Mouse (Mus musculus): ENCODE data around the gene Smarcc2.

Smarcc2 gene

GRCm38 (mm10) chr10:128494667-128495245, 35.7 kb downstream of the Smarcc2 start:
- no peak for DNase-seq

- no peak for DNase-seq
Observed at GRCm38 (mm10) chr10:128495270-128495669, 36.2 kb downstream of the Smarcc2 start.

DNA sequence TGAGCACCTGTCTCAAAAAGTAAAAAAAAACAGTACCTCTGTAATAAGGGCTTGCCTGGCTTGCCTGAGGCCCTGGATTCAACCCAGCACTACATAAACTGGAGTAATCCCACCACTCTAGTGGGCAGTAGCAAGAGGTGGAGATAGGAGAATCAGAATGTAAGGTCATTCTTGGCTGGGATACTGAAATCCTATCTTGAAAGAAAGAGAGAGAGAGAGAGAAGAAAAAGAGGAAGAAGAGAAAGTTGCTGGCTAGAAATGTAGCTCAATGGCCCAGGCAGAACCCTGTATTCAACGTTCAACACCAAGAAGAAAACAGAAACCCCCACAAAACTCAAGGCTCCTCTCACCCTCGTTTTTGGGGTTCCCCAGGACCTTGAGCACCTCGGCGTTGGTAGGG, 36.9 kb downstream of the Smarcc2 start:
- DNase-seq: no peak

DNA sequence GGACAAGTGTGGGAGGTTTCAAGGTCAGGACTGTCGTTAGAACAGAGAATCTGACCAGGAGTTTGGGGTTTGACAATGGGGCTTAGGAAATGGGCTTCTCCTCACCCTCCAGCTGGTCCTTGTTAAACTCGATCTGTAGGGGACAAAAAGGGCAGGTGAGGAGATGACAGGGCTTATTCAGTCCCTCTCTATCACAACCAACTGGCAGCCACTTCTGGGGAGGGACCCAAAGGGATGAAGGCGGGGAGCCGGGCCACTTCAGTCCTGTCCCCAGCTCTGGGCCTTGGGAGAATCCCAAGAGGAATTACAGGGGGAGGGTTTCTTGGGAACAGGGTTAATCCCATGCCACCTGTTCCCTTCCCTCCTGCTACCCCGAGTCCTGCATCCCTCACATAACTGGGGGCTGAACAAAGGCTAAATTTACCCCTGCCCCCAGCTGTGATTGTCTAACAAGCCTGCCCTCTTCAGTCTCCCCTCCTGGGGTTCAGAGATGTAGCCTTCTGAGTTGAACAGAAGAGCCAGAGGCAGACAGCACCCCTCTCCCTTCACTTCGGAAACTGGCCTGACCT, 37.5 kb downstream of the Smarcc2 start:
- no peak for DNase-seq

- no peak for DNase-seq
Observed at GRCm38 (mm10) chr10:128497134-128497737, 38.2 kb downstream of the Smarcc2 start.

- DNase-seq: peak; percentile 97 to 99
Observed at GRCm38 (mm10) chr10:128498590-128498989, 39.5 kb downstream of the Smarcc2 start, which contains the start of gene Myl6b. TSS of gene Myl6b (minus strand) at chr10:128498685.

GRCm38 (mm10) chr10:128499116-128499671, 40.1 kb downstream of the Smarcc2 start:
- peak; percentile 76 to 81 for DNase-seq

DNA sequence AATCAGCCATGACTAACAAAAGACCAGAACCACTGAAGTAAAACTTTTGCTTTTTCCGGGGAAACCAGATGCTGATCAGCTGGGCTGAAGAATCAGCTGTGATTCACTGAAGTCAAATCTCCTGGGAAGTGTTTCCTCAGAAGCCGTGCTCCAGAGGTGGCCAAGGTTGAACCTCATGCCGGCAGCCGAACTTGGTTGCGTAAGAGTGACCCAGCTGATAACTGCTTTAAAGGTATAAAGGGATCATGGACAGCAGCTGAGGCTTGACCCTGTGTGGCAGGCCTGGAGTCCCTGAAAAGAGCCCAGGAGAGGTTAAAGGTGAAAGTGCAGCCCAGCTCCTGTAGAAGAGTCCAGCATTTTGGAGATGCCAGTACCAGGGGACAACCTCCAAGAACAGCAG, 43.3 kb downstream of the Smarcc2 start:
- DNase-seq: no peak

GRCm38 (mm10) chr10:128503532-128503931, 44.5 kb downstream of the Smarcc2 start:
- no peak for DNase-seq

DNA sequence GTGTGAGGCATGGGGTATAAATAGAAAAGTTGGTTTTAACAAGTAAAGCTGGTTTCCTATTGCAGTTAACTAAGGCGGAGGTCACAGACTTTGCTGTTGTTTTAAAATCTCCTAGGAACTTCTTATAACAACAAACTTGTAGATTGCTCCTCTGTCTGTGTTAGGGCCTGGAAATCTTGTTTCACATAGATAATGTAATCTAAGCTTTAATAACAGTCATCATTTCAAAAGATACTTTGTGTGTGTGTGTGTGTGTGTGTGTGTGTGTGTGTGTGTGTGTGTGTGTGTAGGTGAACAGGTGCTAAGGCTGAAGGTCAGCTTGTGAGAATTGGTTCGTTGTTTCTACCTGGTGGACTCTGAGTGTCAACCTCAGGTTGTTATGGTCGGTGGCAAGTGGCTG, 45.0 kb downstream of the Smarcc2 start:
- DNase-seq: no peak

DNA sequence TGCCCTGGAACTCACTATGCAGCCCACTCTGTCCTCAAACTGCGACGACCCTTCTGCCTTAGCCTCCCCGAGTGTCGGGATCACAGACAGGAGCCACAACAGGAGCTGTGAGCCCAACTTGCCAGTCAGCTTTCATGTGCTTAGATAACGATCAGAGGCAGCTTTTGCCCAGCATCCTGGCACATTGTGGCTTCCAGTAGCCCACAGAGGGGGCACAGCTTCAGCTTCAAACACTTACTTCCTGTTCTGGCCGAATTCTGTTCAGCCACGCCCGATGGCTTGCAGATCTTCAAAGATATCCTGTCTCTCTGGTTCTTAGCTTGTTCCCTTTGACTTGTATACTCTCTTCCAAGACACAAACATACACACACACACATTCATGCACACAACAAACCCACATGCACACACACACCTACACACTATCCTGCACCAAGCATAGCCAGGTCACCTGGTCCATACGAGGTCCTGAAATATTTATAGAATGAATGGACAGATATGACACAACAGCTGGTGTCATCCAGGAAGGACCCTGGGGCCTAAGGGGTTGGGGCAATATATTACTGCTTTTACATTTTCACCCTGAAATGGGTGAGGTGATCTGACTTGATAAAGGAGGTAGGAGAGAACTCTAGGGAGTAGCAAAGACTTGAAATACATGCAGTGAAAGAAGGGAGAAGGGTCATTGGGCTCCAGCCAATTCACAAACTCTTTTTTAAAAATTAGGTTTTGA, 45.8 kb downstream of the Smarcc2 start:
- DNase-seq: peak; percentile 49 to 62

GRCm38 (mm10) chr10:128505371-128505667, 46.3 kb downstream of the Smarcc2 start:
- DNase-seq: peak in 1 of 2 experiments; percentile 14

- DNase-seq: no peak
Observed at GRCm38 (mm10) chr10:128505974-128506373, 46.9 kb downstream of the Smarcc2 start.

- DNase-seq: peak in 1 of 2 experiments; percentile 64
Observed at GRCm38 (mm10) chr10:128508260-128508659, 49.2 kb downstream of the Smarcc2 start.

DNA sequence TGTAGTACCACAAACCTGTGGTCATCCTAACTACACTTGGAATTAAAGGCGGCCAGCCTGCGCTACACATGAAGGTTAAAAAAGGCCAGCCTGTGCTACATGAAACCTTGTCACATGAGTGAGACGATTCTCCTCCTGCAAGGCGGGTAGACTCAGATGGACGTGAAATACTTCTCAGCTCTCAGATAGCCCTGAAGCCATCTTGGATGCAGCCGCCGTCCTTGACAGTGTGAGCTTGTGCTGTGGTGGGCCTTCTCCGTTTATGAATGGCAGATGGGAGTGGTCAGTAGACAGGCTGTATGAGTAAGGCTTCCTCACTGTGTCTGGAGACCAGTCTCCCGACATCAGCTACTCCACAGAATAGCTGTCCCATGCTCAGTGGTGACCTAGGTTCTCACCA, 50.2 kb downstream of the Smarcc2 start:
- DNase-seq: no peak

- peak in 1 of 2 experiments; percentile 75 for DNase-seq
Observed at GRCm38 (mm10) chr10:128509831-128510230, 50.8 kb downstream of the Smarcc2 start.

DNA sequence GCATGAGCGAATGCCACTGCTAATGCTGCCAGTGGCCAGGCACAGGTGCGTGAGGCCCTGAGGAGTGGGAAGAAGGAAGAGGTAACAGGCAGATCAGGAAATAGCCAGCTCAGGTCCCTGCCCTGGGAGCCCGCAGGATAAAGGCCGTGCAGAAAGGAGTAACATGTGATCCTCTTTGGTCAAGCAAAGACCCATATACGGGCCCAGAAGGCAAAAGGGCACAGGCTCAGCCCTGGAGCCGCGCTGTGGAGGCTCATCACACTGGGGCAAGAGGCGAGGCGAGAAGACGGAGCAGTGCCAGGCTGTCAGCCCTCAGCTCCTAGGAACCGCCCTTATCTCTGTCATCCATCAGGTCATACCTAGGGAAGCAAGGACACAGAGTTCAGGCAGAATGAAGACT, 51.3 kb downstream of the Smarcc2 start:
- no peak for DNase-seq

DNA sequence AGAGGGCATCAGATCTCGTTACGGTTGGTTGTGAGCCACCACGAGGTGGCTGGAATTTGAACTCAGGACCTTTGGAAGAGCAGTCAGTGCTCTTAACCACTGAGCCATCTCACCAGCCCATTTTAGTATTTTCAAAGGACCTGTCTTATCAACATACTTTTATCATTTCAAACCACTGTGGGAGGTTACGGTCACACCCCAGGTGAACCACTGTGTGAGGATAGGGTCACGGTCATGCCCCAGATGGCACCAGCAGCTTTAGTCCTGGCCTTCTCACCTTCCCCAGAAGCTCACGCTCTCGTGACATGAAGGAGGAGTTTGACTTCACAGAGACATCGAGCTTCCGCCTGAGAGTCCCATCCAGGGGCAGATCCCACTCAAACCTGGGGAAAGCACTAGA, 52.1 kb downstream of the Smarcc2 start:
- DNase-seq: no peak

DNA sequence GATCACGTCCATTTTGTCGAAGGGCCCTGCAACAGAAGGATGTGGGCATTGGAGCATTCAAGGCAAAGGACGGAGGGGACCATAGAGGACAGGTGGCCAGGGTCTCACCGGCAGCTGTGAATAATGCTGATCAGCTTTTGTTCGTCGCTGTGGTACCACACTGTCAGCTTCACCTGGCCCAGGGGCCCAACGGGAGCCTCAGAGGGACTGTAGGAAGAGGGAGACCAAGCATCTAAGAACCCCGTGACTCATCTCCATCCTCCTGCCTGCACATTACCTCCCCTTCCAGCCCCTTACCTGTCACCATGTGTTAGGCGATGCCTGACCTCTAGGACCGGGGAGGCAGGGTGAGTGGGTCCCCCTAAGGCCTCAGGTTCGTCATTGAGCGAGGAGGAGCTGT, 52.7 kb downstream of the Smarcc2 start:
- DNase-seq: no peak

DNA sequence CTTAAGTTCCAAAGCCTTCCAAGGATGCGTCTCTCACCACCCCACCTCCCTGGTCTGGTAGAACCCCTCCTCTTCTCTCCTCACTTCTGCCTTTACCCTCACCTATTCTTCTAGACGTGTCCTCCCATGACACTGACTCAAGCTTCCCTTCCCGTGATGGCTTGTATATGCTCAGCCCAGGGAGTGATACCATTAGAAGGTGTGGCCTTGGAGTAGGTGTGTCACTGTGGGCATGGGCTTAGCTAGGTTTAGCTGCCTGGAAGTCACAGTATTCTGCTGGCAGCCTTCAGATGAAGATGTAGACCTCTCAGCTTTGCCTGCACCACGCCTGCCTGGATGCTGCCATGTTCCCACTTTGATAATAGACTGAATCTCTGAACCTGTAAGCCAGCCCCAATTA, 56.0 kb downstream of the Smarcc2 start:
- no peak for DNase-seq

DNA sequence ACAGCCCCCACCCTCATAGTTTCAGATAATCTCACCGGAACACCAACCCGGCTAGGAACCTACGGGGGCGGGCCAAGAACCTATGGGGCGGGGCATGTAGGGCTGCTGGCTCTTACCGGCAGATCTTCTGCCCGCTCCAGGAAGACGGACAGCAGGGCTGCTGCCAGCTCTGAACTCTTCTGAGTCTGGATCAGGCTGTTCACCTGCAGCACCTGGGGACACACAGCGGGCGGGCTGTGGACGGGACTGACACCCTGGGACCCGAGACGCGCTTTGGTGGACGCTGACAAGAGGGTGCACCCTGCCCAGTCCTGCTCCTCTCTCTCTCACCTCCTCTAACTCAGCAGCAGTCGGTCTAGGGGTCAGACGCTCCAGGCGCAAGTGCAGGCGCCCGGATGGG, 57.0 kb downstream of the Smarcc2 start:
- no peak for DNase-seq

DNA sequence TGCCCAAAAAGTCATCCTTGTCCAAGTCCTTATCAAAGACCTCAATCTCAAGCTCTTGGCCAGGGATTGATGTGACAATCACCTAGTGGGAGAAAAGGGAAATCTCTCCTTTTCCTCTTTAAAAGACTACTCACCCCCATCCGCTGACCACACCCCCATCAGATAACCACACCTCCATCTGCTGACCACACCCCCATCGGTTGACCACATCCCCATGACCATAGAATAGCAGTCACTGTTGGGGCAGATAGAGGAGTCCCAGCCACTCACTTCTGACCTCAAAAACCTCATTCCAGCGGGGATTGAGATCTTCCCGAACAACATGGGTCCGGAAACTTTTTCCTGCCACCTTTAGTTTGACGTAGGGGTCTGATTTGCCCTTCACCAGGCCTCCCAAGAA, 57.6 kb downstream of the Smarcc2 start:
- DNase-seq: no peak

DNA sequence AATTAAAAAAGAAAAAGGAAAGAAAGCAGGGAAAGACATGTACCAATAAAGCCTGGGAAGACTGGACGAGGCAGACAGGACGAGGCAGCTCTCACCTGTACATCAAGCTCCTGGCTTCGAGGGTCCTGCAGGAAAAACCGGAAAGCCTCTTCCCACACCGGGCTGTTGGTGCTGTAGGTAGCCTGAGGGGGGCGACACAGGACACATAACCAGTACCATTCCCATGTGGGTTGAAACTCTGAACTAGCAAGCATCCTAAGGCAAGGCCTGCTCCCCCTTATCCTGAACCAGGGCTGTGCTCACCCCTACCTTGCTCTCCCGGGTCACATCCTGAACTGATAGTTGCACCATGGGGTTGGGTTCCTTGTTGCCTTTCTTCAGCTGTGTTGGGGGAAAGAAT, 59.8 kb downstream of the Smarcc2 start:
- DNase-seq: peak; percentile 59 to 75

- DNase-seq: no peak
Observed at GRCm38 (mm10) chr10:128520591-128520990, 61.5 kb downstream of the Smarcc2 start.

All from lung, postnatal 4 days (tissue).